Mouse (Mus musculus) kidney, postnatal 4 days (tissue): ENCODE measurements around the gene Paqr4.

Experiments
- DNase-seq, 2 experiments: peaks; one replicate each; pipeline ENCODE4 v3.0.0; 2021; ENCODE audit warnings: mixed read lengths in 2 of 2

Gene Paqr4

GRCm38 (mm10) chr17:23725477-23725876 lies 15.2 kb downstream of the Paqr4 start:
- no peak for DNase-seq

- DNase-seq = no peak
Observed at GRCm38 (mm10) chr17:23722376-23723125, 18.1 kb downstream of the Paqr4 start, which contains the start of gene 1520401A03Rik. Gene 1520401A03Rik (minus strand): TSS chr17:23722783.

DNA sequence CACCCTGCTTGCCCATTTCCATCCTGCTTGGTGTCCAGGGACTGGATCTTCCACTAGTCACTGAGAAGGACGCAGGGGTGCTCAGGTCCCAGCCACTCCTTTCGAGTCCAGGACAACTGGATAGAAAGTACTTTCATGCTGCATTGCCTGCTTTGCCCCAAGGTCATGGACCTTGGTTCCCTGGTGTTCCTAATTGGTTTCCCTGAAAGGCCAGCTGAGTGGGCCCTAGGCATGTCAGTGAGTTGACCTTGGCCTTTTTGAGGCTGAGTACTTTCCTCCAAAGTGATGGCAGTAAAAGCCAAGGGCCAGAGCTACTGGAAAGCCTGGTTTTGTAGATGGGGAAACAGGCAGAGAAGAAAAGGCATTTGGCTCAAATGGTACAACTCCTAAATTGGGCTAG lies 18.8 kb downstream of the Paqr4 start:
- DNase-seq = no peak

GRCm38 (mm10) chr17:23719455-23719854 lies 21.2 kb downstream of the Paqr4 start:
- DNase-seq = no peak

DNA sequence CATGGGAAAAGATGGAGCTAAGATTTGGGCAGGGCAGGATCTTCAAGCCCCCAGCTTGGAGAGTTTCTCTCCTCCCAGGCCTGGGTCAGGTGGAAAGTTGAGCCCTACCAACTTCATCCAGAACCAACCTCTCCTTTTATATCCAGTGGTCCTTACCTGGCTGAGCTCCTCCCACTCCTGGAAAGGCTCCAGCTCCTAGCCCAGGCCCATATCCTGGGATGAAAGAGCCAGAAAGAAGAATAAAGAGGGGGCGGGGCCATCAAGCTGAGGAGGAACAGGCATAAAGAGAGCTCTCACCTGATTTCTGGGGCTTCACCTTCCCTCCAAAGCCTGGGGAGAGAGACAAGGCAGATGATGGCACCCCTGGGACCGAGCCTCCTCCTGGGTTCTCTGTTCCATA lies 23.7 kb downstream of the Paqr4 start:
- DNase-seq = no peak

- peak; percentile 85 to 88 for DNase-seq
Observed at GRCm38 (mm10) chr17:23706212-23706611, 34.5 kb downstream of the Paqr4 start.

DNA sequence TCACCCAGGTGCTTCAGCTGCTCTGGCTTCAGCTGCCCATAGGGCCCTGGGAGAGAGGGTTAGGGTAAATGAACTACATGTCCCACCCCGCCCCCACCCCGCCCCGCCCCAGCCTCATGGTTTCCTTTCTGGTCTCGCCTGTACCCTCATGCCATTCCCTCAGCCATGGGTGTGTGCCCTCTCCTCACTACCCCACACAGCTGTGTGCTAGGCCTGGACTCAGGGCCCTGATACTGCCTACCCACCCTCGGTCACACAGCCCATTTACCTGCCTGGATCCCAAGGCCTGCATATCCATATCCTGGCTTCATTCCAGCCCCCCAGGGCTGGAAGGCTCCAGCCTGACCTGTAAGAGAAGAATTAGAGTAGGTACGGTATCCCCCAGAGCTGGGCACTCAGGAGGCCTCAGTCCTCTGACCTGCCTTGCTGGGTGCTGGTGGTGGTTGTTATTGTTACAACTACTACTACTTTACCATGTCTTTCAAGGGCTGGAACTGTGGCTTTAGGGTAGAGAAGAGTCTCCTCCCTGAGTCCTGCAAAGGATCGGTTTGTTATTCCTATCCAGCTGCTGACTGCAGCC lies 35.1 kb downstream of the Paqr4 start:
- DNase-seq = no peak

GRCm38 (mm10) chr17:23704741-23705140 lies 35.9 kb downstream of the Paqr4 start:
- no peak for DNase-seq

GRCm38 (mm10) chr17:23703301-23703700 lies 37.4 kb downstream of the Paqr4 start:
- DNase-seq = no peak

DNA sequence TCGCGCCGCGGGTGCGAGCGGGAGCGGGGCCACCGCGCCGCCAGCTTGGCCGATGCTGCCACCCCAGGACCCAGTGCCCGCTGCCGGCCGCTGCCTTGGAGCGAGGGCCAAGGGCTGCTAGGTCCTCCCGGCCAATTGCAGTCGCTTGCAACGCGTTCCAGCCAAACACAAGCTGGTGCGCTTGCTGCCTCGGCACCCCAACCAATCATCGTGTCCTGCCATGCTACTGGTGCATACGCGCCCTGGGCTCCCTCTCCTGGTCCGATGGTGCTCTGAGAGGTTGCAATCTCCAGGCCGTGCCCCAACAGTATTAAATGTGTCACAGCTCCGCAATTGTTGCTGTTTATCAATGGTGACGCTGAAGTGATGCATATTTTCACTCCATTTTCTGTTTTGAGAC lies 40.6 kb downstream of the Paqr4 start:
- DNase-seq = peak; percentile 92 to 95

DNA sequence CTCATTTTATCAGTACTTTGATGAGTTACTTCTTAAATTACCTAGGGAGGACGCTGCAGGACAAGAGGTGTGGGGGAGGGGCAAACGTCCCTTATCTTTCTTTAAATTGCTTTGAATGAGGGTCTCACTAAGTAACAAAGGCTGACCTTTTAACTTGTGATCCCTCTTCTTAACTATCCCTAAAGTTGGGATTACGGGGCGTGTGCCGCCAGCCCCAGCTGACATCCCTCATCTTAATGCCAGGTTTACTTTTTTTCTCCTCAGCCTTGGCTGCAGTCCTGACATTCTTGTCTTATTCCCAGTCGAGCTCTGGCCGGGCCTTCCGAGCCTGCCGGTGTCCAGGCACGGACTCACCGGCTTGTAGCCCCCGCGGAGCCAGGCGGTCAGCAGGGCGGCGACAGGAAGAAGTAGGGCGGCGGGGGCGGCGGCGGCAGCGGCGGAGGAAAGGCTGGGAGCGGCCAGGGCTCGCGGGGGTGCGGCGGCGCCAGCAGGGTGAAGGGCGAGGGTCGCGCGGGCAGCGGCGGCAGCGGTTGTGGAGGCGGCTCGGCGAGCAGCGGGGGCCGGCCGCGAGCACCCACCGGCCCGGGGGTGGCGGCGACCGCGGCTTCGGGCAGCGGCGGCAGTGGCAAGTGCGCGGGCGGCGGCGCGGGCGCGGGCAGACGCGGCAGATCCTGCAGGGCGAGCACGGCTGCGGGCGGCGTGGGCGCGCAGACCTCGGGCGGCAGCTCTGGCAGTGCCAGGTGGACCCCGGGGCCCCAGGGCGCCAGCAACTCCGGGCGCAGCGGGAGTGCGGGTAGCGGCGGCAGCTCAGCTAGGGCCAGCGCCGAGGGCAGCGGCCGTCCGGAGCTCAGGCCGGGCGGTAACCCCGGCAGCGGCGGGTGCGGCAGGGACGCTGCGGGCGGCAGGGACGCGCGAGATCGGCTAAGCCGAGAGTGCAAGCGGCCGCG lies 41.3 kb downstream of the Paqr4 start:
- DNase-seq = peak; percentile 52 to 67

- DNase-seq = no peak
Observed at GRCm38 (mm10) chr17:23695801-23696200, 44.9 kb downstream of the Paqr4 start.

DNA sequence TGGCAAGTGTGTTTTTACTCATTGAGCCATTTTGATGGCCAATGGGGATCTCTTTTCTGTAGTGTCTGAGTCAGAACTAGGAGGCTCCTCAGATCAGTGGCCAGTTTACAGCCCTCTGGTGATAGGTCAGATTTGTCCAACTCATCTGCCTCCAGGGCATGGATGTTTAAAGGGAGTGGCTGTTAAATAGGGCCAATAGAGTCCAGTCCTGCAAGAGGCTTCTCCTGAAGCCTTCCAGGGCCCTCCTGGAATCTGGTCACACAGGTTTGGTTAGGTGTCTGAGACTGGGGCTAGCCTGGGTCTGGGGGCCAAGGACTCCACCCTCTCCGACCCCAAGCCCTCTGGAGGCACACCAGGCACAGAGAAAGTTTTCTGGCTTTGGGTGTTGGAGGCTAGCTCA lies 46.2 kb downstream of the Paqr4 start:
- no peak for DNase-seq
